Mouse (Mus musculus) embryonic fibroblast, embryonic 13.5 days (primary cell): ENCODE measurements at regions not wholly inside any gene's neighbourhood (a gene's known extent, or its start where the extent isn't known, plus 50 kb on each side); places are given as distances from the start of the nearest gene placed in this dataset.
A peak's percentile ranks its signal among the peaks of the same experiment; 100 is the strongest.

Source experiments
- H3K27ac ChIP-seq: 2 replicates; pipeline ENCODE4 v1.5.1; 2012; ENCODE audit warnings: low read length, control low read depth, inconsistent platforms; ENCODE audit not compliant: insufficient read depth
- H3K4me1 ChIP-seq: 2 replicates; pipeline ENCODE4 v1.6.1; 2011; ENCODE audit warnings: low read length; ENCODE audit not compliant: control insufficient read depth, insufficient read depth
- H3K4me3 ChIP-seq: 2 replicates; pipeline ENCODE4 v1.5.1; 2011; ENCODE audit warnings: mild to moderate bottlenecking, control low read depth, low read length; ENCODE audit not compliant: insufficient read depth
- CTCF ChIP-seq: IDR thresholded peaks from 2 replicates; pipeline ENCODE4 v1.5.1; 2011; ENCODE audit warnings: mild to moderate bottlenecking, control low read depth, low read length, moderate library complexity, borderline replicate concordance; ENCODE audit not compliant: insufficient read depth
- POLR2A ChIP-seq: IDR thresholded peaks from 2 replicates; pipeline ENCODE4 v1.6.1; 2011; ENCODE audit warnings: low read depth, mild to moderate bottlenecking, control low read depth, low read length, moderate library complexity

GRCm38 (mm10) chr11:18531264-18532110 lies 487.3 kb downstream of the Meis1 start:
- Histone ChIP-seq H3K4me1 (peaks cover 6% of the 10 kb centered on the region; the same call in 1 of the 2 replicates), H3K27ac (no peak overlapping the region), H3K4me3 (no peak overlapping the region)
- TF ChIP-seq POLR2A, result no peak
- no peak for TF ChIP-seq CTCF

- no peaks in the 10 kb centered on the region for H3K4me1 ChIP-seq
- no peak overlapping the region for H3K4me3 ChIP-seq
- H3K27ac ChIP-seq, result no peak overlapping the region
- TF ChIP-seq POLR2A (no peak), CTCF (no peak)
These were observed 490.2 kb downstream of the Meis1 start for GRCm38 (mm10) chr11:18528568-18528967.

GRCm38 (mm10) chr11:18495108-18495757 lies 523.6 kb downstream of the Meis1 start:
- H3K4me3 ChIP-seq, result no peak overlapping the region
- no peaks in the 10 kb centered on the region; the same call in 1 of the 2 replicates for H3K4me1 ChIP-seq
- no peak overlapping the region for H3K27ac ChIP-seq
- TF ChIP-seq CTCF, result no peak

GRCm38 (mm10) chr11:18493981-18494380 lies 524.8 kb downstream of the Meis1 start:
- no peak overlapping the region for H3K4me3 ChIP-seq
- H3K27ac ChIP-seq, result peak overlapping the region; percentile 25; the same call in 1 of the 2 replicates
- no peak for TF ChIP-seq CTCF
- no peaks in the 10 kb centered on the region; the same call in 1 of the 2 replicates for H3K4me1 ChIP-seq

GRCm38 (mm10) chr11:18493086-18493485 lies 525.7 kb downstream of the Meis1 start:
- TF ChIP-seq CTCF (no peak), POLR2A (no peak)
- Histone ChIP-seq H3K4me3 (no peak overlapping the region), H3K4me1 (no peaks in the 10 kb centered on the region; the same call in 1 of the 2 replicates), H3K27ac (peak overlapping the region; percentile 87)

- H3K4me3 ChIP-seq, result no peak overlapping the region
- H3K27ac ChIP-seq, result no peak overlapping the region
- TF ChIP-seq POLR2A (no peak), CTCF (no peak)
- H3K4me1 ChIP-seq, result no peaks in the 10 kb centered on the region; the same call in 1 of the 2 replicates
These were observed 529.1 kb downstream of the Meis1 start for GRCm38 (mm10) chr11:18489517-18490256.

- H3K27ac ChIP-seq, result no peak overlapping the region
- no peaks in the 10 kb centered on the region for H3K4me1 ChIP-seq
- TF ChIP-seq CTCF (no peak), POLR2A (no peak)
- no peak overlapping the region for H3K4me3 ChIP-seq
These were observed 525.2 kb upstream of the Etaa1 start for GRCm38 (mm10) chr11:18478841-18479240.

GRCm38 (mm10) chr11:18451271-18451670 lies 497.6 kb upstream of the Etaa1 start:
- TF ChIP-seq CTCF (no peak), POLR2A (no peak)
- no peaks in the 10 kb centered on the region for H3K4me1 ChIP-seq
- H3K27ac ChIP-seq, result no peak overlapping the region
- H3K4me3 ChIP-seq, result no peak overlapping the region

- H3K4me1 ChIP-seq, result no peaks in the 10 kb centered on the region
- H3K27ac ChIP-seq, result no peak overlapping the region
- TF ChIP-seq POLR2A (no peak), CTCF (no peak)
- H3K4me3 ChIP-seq, result no peak overlapping the region
These were observed 495.2 kb upstream of the Etaa1 start for GRCm38 (mm10) chr11:18448879-18449278.

GRCm38 (mm10) chr11:18444600-18444999 lies 490.9 kb upstream of the Etaa1 start:
- H3K4me1 ChIP-seq, result no peaks in the 10 kb centered on the region
- TF ChIP-seq POLR2A, result no peak
- TF ChIP-seq CTCF, result no peak
- H3K27ac ChIP-seq, result no peak overlapping the region
- H3K4me3 ChIP-seq, result no peak overlapping the region
